Mouse (Mus musculus) gastrocnemius, postnatal 14 days (tissue): Measurements from ENCODE around the gene Mkrn2os. TPM values are rescaled to one million over a fixed set of nuclear protein-coding genes. Genes with fewer than 3 reads are reported as not detected.

Source experiments
- DNase-seq: peaks from one replicate; pipeline ENCODE4 v3.0.0; 2021; ENCODE audit warnings: mixed read lengths
- intact Hi-C: fragments of 180-260 bp; cut with DNase I; formaldehyde crosslinking; loops from one replicate; pipeline ENCODE4 v1.15.1; 2025; ENCODE audit warnings: low total_unique reads
- total RNA-seq, 2 experiments: library from RNA; stranded (reverse); gene quantifications; 2 replicates each; pipeline ENCODE4 v1.2.3; 2021

Gene Mkrn2os
- total RNA-seq, 2 experiments from 2014 or later = 0.14 to 0.22 TPM

DNA sequence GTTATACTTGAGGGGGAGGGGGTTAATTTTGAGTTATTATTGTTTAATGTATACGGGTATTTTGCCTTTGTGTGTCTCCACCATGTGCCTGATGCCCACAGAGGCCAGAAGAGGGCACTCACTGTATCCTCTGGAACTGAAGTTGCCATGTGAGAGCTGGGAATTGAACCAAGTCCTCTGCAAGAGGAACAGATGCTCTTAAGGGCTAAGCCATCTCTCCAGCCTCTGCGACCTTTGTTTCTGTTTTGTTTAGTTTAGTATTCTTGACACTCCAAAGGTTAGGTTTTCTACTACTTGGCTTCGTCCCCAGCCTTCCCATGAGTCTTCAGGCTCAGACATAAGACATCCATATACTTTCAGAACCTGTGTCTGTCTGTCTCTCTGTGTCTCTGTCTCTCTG lies 8.2 kb downstream of the Mkrn2os start:
- intact Hi-C loops = no loop called here
- DNase-seq = no peak

DNA sequence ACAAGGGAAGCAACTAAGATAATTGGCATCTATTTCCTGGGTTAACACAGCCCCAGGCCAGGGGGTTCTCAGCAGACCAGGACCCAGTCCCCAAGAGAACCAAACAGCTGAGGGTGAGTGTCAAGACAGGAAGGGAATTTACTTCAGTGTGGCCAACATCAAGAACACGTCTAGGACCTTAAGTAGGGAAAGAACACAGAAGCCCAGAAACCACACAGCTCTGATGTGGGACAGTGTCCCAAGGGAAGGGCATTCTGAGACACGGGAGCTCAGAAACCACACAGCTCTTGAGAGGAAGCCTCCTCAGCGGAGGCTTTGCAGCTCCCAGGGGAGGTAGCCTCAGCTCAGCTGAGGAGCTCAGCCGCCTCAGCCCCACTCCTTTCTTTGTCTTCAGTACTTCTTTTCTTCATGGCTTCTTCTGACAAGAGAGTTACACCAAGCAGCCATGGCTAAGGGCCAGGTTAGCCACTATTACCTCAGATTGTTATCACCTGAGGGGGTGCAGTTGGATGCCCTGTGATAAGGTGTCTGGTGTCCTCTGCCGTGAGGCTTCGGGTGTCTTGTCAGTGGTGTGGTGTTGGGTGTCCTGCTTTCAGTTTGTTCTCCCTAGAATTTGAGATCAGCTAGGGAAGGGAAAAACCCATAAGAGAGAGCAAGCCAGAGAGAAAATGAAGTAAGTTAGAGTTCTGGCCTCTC lies 8.8 kb downstream of the Mkrn2os start:
- intact Hi-C loops = no loop called here
- DNase-seq = no peak

DNA sequence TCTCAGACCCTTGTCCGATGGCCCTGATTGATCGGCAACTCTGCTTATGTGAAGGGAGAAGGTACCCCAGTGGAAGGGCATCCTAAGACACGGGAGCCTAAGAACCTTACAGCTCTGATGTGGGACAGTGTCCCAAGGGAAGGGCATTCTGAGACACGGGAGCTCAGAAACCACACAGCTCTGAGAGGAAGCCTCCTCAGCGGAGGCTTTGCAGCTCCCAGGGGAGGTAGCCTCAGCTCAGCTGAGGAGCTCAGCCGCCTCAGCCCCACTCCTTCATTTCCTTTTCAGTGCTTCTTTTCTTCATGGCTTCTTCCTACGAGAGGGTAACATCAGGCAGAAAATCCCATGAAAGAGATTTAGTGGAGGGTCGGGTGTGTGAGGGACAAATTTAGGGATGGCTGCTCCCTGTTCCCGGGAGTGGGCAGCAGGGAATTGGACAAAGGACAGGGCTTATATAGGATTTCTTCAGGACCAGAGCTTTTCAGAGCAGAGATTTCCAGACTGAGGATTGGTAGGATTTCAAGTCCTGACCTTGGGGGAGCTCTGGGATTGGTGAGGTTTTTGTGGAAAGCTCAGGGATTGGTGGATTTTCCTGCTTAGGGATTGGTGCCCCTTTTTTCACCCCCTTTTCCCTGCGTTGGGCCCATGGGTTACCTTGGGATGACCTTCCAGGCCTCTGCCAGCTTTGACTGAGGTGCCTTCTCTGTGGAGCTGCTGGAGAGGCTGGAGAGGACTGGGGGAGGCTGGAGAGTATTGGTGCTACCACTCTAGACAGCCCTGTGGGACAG lies 9.9 kb downstream of the Mkrn2os start:
- no peak for DNase-seq
- intact Hi-C loops = no loop called here

DNA sequence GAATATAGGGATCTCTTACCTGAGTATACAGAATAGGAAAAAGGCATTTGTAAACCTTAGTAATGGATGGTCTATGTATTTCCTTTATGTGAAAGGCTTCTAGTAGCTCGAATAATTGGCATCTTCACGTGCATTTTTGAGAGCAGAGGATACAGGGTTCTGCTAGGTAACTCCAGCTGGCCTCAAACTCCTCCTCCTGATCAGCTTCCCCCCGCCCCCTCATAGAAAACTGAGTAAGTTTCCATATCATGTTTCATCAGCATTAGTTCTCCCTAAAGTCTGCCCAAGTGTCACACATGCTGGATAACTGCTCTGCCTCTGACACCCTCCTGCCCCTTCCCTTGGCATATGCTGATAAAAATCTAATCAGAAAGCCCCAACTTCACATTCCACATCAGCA lies 11.6 kb downstream of the Mkrn2os start:
- intact Hi-C loops = no loop called here
- no peak for DNase-seq

DNA sequence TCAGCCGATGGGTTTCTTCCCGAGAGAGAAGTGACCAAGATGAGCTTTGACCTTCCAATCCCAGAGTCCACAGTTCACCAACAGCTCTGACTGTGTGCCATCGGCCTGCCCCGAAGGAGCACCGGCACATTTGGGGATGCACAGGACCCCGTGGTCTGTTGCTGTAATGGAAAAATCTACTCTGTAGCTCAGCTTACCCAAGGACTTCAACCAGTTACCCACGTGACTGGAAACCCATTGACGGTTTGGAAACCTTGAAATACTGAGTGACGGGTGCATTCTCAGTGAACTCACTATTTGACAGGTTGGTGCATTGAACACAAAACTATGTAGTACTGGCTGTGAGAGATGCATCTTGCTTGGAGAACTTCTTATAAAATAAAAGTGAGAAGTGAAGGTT lies 14.4 kb downstream of the Mkrn2os start:
- intact Hi-C loops = no loop called here
- DNase-seq = no peak

DNA sequence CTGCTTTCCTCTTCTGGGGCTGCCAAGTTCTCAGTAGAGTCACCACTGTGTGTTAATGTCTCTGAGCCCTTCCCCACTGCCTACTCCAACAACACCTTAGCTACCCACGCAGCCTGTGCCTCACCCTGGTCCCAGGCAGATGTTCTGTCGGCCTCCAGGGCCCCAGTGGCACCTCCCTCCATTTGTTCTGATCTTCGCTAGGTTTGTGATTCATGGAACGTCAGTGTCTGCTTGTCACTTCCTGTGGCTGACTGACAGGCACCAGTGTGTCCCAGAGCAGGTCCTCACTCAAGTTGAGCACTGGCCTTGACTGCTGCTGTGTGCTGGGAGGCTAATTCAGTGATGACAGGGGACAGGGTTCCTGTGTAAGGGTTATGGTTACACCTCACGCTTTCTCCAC lies 15.0 kb downstream of the Mkrn2os start:
- no peak for DNase-seq
- intact Hi-C loops = no loop called here

DNA sequence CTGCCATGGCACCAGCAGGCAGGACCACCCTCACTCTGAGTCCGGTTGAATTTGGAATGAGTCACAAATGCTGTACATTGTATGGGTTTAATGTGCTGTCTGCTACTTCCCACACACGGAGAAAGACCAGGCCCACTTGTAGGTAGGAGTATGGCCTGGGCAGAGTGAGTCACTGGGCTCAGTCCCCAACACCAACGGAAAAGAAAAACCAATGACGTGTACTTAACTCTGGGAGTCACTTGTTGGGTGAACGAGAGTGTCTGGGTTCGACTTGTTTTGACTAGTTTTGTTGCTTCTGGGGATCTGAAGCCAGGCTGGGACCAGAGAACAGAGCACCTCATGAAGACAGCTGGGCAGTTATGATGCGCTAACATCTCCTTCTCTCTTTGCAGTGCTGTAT lies 18.2 kb downstream of the Mkrn2os start:
- intact Hi-C loops = no loop called here
- DNase-seq = no peak

DNA sequence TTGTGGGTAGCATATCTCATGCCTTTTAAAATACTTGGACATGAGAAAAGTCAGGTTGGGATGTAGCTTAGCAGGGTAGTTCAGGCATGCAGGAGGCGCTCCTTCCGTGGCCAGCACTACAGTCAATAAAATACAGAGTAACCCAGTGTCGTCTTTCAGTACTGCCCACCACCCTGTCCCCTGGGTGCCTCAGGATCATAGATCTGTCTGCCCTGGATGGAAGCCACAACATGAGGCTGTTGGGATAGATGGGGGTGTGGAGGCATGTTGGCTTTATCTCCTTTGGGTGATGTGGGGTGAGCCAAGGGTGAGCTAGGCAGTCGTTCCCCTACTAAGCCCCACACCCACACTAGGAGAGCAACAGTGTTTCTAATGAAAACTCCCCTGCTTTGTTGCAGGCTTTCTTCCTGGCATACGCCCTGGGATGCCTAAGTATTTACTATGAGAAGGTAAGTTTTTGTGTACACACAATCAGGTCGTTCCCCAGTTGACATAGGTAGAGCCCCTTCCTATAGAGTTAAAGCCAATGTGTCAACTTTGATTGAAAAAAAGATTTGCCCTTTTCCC lies 26.8 kb downstream of the Mkrn2os start:
- peak; percentile 42 for DNase-seq

DNA sequence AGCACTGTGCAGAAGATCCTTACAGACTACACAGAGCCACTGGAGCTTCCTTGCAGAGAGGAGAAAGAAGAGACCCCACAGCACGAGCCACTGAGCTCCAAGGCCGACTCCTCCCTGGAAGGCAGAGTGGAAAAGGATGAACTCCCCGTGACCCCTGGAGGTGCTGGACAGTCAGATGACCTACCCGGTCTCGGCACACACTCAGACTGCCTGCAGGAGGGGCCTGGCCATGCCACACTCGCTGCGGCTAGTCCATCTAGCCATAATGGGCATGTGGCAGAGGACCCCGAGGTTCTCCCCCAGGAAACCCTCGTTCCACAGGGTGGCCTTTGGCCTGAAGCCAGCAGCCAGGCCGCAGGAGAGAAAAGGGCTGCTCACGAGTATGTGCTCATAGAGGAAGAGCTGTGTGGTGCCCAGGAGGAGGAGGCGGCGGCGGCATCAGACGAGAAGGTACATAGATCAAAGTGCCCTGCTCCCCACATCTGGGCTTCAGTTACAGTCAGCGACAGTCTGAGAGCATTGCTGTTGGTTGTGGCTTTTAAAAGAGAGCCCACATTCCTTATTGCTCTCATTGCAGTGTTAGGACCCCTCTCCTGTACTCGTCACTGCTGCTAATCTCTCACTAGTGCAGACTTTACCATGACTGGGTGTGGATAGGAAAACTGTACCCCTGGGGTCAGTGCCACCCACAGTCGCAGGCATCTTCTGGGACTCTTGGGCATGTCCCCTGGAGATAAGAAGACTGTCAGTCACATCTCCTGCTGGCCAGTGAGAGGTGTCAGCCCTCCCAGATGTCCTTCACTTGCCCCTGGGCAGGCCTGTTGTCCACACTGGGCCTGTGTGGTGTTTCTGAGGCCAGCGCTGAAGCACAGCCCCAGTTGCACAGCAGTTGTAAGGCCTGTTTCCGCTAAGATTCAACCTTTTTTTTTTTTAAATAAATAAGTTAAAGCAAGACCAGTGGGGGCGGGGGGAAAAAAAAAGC lies 32.4 kb downstream of the Mkrn2os start:
- no peak for DNase-seq
- intact Hi-C loops = no loop called here

More for the DNA sequence above, 26.8 kb downstream of the Mkrn2os start:
- intact Hi-C loops = no loop called here

DNA sequence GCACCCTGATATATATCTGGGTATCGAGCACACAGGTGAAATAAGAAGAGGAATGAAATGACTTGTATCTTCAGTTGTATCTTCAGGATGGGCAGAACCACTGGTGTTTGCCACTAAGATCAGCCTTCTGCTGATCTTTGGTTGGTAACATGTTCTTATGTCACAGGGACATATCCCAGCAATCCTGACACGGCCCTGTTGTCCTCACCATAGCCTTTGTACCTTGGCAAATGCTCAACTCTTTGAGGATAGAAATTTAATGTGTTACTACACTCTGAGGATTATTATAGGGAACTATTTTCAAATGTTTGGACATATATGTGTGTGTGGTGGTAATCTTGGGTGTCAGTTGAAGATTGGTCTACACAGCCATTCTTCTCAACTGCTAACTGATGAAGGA lies 34.2 kb downstream of the Mkrn2os start:
- intact Hi-C loops = no loop called here
- no peak for DNase-seq

DNA sequence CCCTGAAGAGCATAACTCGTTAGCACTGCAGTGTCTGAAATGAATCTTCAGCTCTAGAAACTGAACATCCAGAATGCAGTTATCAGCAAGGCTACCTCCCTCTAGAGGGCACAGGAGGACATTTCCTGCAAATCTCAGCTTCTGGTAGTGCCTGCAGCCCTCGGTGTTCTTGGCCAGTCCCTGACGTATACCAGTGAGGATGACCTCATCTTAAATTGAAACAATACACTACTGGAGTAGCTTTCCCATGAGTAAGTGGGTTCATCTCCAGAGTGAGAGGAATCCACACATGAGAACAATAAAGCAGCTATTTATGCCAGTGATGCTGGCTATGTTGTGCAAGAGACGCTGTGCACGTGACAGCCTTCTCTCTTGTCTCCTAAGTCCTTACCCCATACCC lies 36.9 kb downstream of the Mkrn2os start:
- intact Hi-C loops = no loop called here
- no peak for DNase-seq

DNA sequence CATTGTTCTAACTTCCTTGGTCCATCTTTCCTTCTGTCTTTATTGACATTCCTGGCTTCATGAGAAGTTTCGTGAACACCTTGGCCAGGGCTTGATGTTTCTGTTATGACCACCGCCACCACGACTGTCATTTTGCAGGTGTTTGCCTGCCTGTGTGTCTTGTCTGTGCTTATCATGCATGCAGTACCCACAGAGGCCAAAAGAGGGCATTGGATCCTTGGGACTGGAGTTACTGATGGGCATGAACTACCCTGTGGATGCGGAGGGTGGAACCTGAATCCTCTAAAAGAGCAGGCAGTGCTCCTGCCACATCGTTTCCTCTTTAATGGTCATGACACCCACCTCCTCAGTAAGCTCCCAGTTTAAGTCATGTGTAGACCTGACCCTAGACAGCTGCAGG lies 46.1 kb downstream of the Mkrn2os start:
- intact Hi-C loops = no loop called here
- DNase-seq = peak; percentile 51

DNA sequence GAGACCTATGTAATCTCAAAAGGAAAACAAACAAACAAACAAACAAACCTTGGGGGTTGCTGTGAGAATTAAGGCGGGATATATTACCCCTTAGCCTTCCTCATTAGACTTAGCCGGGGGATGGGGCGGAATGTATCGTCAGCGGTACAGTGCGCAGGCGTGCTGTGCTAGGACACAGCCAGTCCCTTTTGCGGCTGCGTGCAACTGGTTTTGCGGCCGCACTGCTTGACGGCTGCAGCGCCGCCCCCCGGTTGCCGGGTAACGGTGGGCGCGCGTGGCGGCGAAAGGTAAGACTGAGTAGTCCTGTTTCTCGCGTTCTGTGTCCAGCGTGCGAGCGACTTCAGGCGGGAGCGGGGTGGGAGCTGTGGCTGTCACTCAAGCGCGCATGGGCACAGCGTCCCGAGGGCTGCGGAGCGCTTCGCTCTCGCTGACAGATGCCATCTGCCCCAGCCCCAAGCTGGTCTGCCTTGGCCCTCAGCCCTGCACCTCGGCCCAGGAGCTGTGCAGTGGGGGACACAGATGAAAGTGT lies 47.9 kb downstream of the Mkrn2os start, which contains the start of gene Tsen2:
Tsen2 (plus strand) TSS at position 223 of the 529 bp plus-strand sequence.
- intact Hi-C loops = no loop called here
- DNase-seq = peak; percentile 96

DNA sequence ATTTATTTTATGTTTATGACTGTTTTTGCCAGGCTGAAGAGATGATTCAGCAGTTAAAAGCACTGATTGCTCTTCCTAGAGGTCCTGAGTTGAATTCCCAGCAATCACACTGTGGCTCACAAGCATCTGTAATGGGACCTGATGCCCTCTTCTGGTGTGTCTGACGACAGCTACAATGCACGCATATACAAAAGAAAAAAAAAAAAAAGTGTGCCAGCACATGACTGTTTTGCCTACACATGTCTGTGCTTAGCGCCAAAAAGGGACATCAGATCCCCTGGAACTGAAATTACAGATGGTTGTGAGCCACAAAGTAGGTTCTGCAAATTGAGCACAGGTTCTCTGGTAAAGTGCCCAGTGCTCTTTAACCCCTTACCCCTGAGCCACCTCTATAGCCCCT lies 50.0 kb downstream of the Mkrn2os start:
- DNase-seq = no peak
- intact Hi-C loops = no loop called here

DNA sequence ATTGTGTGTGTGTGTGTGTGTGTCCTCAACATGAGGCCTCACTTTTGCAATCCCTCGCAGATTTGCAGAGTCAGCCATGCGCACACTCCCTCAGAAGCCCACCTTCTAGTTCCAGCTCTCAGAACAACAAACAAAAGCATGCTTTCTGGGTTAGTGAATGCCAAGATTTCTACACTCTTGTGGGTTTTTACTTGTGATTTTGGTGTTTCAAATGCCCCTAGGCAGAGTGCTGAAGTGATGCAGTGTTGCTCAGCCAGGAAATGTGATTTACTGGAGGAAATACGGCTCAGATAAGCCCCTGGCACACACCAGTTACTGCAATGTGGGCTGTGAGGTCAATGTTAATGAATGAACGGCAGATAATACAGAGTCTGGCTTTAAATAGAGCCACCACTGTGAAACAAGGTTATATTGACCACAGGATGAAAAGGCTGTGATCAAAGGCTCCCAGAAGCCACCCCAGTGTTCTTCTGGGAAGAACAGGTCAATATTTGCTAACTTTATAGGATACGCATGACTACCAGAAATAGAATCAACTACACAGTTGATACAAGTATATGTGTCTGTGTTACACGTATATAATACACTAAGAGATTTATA lies 50.6 kb downstream of the Mkrn2os start:
- intact Hi-C loops = no loop called here
- DNase-seq = no peak

DNA sequence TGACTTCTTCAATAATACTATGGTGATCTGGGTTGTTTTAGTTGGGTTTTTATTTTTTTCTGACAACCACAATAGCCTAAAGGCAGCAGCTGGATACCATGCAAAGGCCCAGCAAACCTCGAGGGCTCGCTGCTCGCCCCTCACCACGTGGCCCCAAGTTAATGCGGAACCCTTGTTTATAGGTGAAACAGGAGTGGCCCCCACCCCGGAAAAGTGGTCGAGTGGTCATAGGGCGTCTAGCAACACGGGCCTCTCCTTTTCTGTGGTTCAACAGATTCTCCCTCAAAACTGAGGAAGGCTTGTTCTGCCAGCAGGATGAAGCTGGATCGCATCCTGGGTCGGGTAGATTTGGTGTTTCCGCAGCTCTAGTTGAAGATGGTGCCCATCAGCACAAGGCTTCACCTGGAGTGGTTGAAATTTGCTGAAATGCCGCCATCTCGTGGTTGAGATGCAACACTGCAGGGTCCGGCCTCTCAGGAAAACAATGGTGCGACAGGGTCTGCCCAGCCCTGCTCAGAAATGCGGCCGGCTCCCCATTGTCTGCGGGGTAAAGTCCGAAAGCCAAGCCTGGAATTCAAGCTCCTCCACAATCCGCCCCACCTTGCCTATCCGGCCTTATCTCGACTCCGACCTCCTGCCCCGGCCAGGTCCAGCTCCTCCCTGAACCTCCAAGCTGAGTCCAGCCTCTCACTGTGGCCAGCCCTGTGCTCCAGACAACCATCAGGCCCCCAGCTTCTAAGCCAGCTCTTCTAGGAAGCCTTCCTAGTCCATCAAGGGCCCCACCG lies 53.5 kb downstream of the Mkrn2os start:
- intact Hi-C loops = loop anchor here (5.0 to 10.0 kb wide), 2 partner anchors 274 to 312 kb away; partner anchors contain the start of gene Gm17482

DNA sequence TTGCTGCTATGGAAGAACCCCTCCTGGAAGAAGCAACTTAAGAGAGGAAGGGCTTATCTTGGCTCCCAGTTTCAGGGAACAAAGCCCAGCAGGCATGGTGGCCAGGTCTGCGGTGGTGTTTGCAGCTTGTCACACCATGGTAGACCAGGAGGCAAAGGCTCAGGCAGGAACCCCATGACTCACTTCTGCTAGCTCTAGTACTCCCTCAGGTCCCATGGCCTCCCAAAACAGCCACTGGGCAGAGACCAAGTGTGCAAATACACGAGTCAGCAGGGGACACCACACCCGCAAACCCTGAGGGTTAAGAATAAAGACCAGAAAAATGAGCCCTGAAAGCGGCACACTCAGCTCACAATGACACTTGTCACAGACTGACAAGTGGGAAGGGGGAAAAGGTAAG lies 56.2 kb downstream of the Mkrn2os start:
- intact Hi-C loops = loop anchor here (5.0 to 10.0 kb wide), 2 partner anchors 271 to 309 kb away; partner anchors contain the start of gene Gm17482
- no peak for DNase-seq

More for the DNA sequence above, 53.5 kb downstream of the Mkrn2os start:
- peak; percentile 77 for DNase-seq

DNA sequence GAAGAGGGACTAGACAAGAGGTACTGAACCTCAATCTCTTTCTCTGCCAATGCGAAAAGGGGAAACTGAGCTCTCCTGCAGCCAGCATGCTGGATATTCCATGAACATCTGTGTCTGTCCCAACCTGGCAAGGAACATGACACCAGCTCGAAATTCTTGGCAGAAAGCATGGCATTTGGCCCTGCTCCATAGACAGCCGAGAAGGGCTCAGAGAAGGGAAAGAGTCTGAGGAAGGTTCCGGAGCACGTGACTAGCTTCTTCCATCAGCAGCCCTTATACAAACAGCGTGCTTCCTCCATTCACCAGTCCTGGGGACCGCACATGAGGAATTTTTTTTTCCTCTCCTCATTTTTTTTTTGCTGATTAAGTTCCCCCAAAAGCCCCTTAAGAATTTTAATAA lies 57.8 kb downstream of the Mkrn2os start:
- DNase-seq = peak; percentile 49
- intact Hi-C loops = loop anchor here (5.0 to 10.0 kb wide), 2 partner anchors 270 to 307 kb away; partner anchors contain the start of gene Gm17482
